Mouse (Mus musculus) hindbrain, embryonic 12.5 days (tissue): ENCODE data around the gene Fmn2. TPM values are rescaled to one million over a fixed set of nuclear protein-coding genes. Genes with fewer than 3 reads are reported as not detected.

Experiments
- ATAC-seq: fragments of 200-750 bp; cut with Nextera tagmentation; 2 replicates; pipeline ENCODE4 v1.8.0; 2017; ENCODE audit warnings: moderate TSS enrichment; ENCODE audit not compliant: low FRiP score
- H3K27ac ChIP-seq: fragments of 300-500 bp; sonication (generic); 2 replicates; pipeline ENCODE4 v1.5.1; 2016; ENCODE audit warnings: mild to moderate bottlenecking
- H3K27me3 ChIP-seq: fragments of 300-500 bp; sonication (generic); 2 replicates; pipeline ENCODE4 v1.6.1; 2016; ENCODE audit warnings: mild to moderate bottlenecking
- H3K36me3 ChIP-seq: fragments of 300-500 bp; sonication (generic); 2 replicates; pipeline ENCODE4 v1.6.1; 2016; ENCODE audit warnings: mild to moderate bottlenecking
- H3K4me1 ChIP-seq: fragments of 300-500 bp; sonication (generic); 2 replicates; pipeline ENCODE4 v1.6.1; 2016
- H3K4me2 ChIP-seq: fragments of 300-500 bp; sonication (generic); replicated peaks from 2 replicates; pipeline ENCODE4 v1.6.1; 2016; ENCODE audit warnings: mild to moderate bottlenecking
- H3K4me3 ChIP-seq: fragments of 300-500 bp; sonication (generic); 2 replicates; pipeline ENCODE4 v1.5.1; 2016; ENCODE audit warnings: mild to moderate bottlenecking
- H3K9ac ChIP-seq: fragments of 300-500 bp; sonication (generic); 2 replicates; pipeline ENCODE4 v1.6.1; 2016; ENCODE audit warnings: mild to moderate bottlenecking, moderate library complexity
- H3K9me3 ChIP-seq: fragments of 300-500 bp; sonication (generic); replicated peaks from 2 replicates; pipeline ENCODE4 v1.6.1; 2016; ENCODE audit warnings: mild to moderate bottlenecking
- WGBS: fragments of 180-500 bp; shearing (Covaris S2); methylation state at CpG from one replicate; pipeline ENCODE4 v1.1.7; 2016; 5-methylcytosine and 5-hydroxymethylcytosine counted together
- polyA plus RNA-seq: library from polyadenylated mRNA; unstranded; fragments of >200 nt; fragmentation: Nextera tagmentation; extraction: Ambion mirVana; gene quantifications from 2 replicates; pipeline ENCODE4 v1.2.1, GENCODE M21; 2016

The Fmn2 gene
- polyA plus RNA-seq, 1 experiment from 2014 or later, result 7.2 TPM

GRCm38 (mm10) chr1:174568609-174569008, 67.0 kb downstream of the Fmn2 start:
- no peak overlapping the region for H3K9ac ChIP-seq
- H3K4me2 ChIP-seq, result no peak overlapping the region
- no peak for ATAC-seq
- H3K36me3 ChIP-seq, result no peaks in the 10 kb centered on the region
- no peak overlapping the region for H3K27ac ChIP-seq
- no peaks in the 10 kb centered on the region for H3K4me1 ChIP-seq
- H3K27me3 ChIP-seq, result no peaks in the 10 kb centered on the region
- no peaks in the 10 kb centered on the region for H3K9me3 ChIP-seq
- no peak overlapping the region for H3K4me3 ChIP-seq
- WGBS, result 93% methylated on average over 3 of the region's 3 CpGs

GRCm38 (mm10) chr1:174592420-174592980, 90.9 kb downstream of the Fmn2 start:
- Histone ChIP-seq H3K4me3 (no peak overlapping the region), H3K9ac (no peak overlapping the region), H3K4me2 (no peak overlapping the region), H3K9me3 (no peaks in the 10 kb centered on the region), H3K36me3 (no peaks in the 10 kb centered on the region), H3K4me1 (no peaks in the 10 kb centered on the region), H3K27me3 (no peaks in the 10 kb centered on the region), H3K27ac (no peak overlapping the region)
- 77% methylated on average over 5 of the region's 5 CpGs for WGBS
- no peak for ATAC-seq

- 0 out of 2 replicates have a peak, but pooled peaks have one; percentile 61 for ATAC-seq
- Histone ChIP-seq H3K4me1 (no peaks in the 10 kb centered on the region), H3K27me3 (no peaks in the 10 kb centered on the region), H3K27ac (no peak overlapping the region), H3K4me2 (no peak overlapping the region), H3K36me3 (no peaks in the 10 kb centered on the region), H3K4me3 (no peak overlapping the region), H3K9ac (no peak overlapping the region), H3K9me3 (no peaks in the 10 kb centered on the region)
- WGBS, result 12% methylated on average over 4 of the region's 4 CpGs
These were observed 93.4 kb downstream of the Fmn2 start for GRCm38 (mm10) chr1:174594989-174595388.

GRCm38 (mm10) chr1:174597495-174597894, 95.9 kb downstream of the Fmn2 start:
- Histone ChIP-seq H3K4me3 (no peak overlapping the region), H3K27ac (no peak overlapping the region), H3K4me2 (no peak overlapping the region), H3K4me1 (no peaks in the 10 kb centered on the region), H3K36me3 (no peaks in the 10 kb centered on the region), H3K27me3 (no peaks in the 10 kb centered on the region), H3K9me3 (no peaks in the 10 kb centered on the region), H3K9ac (no peak overlapping the region)
- no peak for ATAC-seq
- WGBS, result 90% methylated on average over 3 of the region's 3 CpGs

- WGBS, result 86% methylated on average over 6 of the region's 6 CpGs
- H3K36me3 ChIP-seq, result no peaks in the 10 kb centered on the region
These were observed 96.6 kb downstream of the Fmn2 start for GRCm38 (mm10) chr1:174598226-174598625.

GRCm38 (mm10) chr1:174600041-174600440, 98.4 kb downstream of the Fmn2 start:
- WGBS, result 100% methylated on average over 2 of the region's 2 CpGs
- no peak overlapping the region for H3K9ac ChIP-seq
- H3K36me3 ChIP-seq, result no peaks in the 10 kb centered on the region
- H3K27ac ChIP-seq, result no peak overlapping the region
- no peak overlapping the region for H3K4me3 ChIP-seq
- H3K4me2 ChIP-seq, result no peak overlapping the region
- no peaks in the 10 kb centered on the region for H3K4me1 ChIP-seq
- ATAC-seq, result 0 out of 2 replicates have a peak, but pooled peaks have one; percentile 22
- no peaks in the 10 kb centered on the region for H3K9me3 ChIP-seq
- H3K27me3 ChIP-seq, result no peaks in the 10 kb centered on the region

More at GRCm38 (mm10) chr1:174598226-174598625, 96.6 kb downstream of the Fmn2 start:
- Histone ChIP-seq H3K27me3 (no peaks in the 10 kb centered on the region), H3K4me2 (no peak overlapping the region), H3K9me3 (no peaks in the 10 kb centered on the region), H3K4me3 (no peak overlapping the region), H3K9ac (no peak overlapping the region), H3K27ac (no peak overlapping the region), H3K4me1 (no peaks in the 10 kb centered on the region)
- no peak for ATAC-seq

- H3K27ac ChIP-seq, result no peak overlapping the region
- H3K4me2 ChIP-seq, result no peak overlapping the region
- H3K9me3 ChIP-seq, result no peaks in the 10 kb centered on the region
- ATAC-seq, result peak; percentile 64
- no peaks in the 10 kb centered on the region for H3K36me3 ChIP-seq
- H3K4me1 ChIP-seq, result no peaks in the 10 kb centered on the region
- H3K9ac ChIP-seq, result no peak overlapping the region
- H3K27me3 ChIP-seq, result no peaks in the 10 kb centered on the region
- H3K4me3 ChIP-seq, result no peak overlapping the region
- 41% methylated on average over 1 of the region's 1 CpGs for WGBS
These were observed 99.0 kb downstream of the Fmn2 start for GRCm38 (mm10) chr1:174600620-174601019.

- 69% methylated on average over 4 of the region's 4 CpGs for WGBS
- Histone ChIP-seq H3K4me2 (no peak overlapping the region), H3K36me3 (peaks cover 10% of the 10 kb centered on the region), H3K9ac (no peak overlapping the region), H3K27me3 (no peaks in the 10 kb centered on the region), H3K9me3 (no peaks in the 10 kb centered on the region), H3K4me3 (no peak overlapping the region), H3K27ac (no peak overlapping the region), H3K4me1 (no peaks in the 10 kb centered on the region)
- ATAC-seq, result no peak
These were observed 115.7 kb downstream of the Fmn2 start for GRCm38 (mm10) chr1:174617368-174617767.

GRCm38 (mm10) chr1:174621512-174621911, 119.9 kb downstream of the Fmn2 start:
- no peaks in the 10 kb centered on the region for H3K36me3 ChIP-seq
- no peak overlapping the region for H3K4me3 ChIP-seq
- no peak overlapping the region for H3K9ac ChIP-seq
- peaks cover 5% of the 10 kb centered on the region; the same call in 1 of the 2 replicates for H3K4me1 ChIP-seq
- no peak overlapping the region for H3K4me2 ChIP-seq
- H3K27me3 ChIP-seq, result no peaks in the 10 kb centered on the region
- no peaks in the 10 kb centered on the region for H3K9me3 ChIP-seq
- no peak for ATAC-seq
- WGBS, result 33% methylated on average over 1 of the region's 1 CpGs
- H3K27ac ChIP-seq, result no peak overlapping the region

GRCm38 (mm10) chr1:174623054-174623453, 121.4 kb downstream of the Fmn2 start:
- Histone ChIP-seq H3K4me2 (no peak overlapping the region), H3K4me3 (no peak overlapping the region), H3K27me3 (no peaks in the 10 kb centered on the region), H3K9me3 (no peaks in the 10 kb centered on the region), H3K36me3 (no peaks in the 10 kb centered on the region), H3K4me1 (peaks cover 5% of the 10 kb centered on the region; the same call in 1 of the 2 replicates), H3K9ac (no peak overlapping the region), H3K27ac (no peak overlapping the region)
- ATAC-seq, result no peak
- WGBS, result 36% methylated on average over 3 of the region's 3 CpGs

GRCm38 (mm10) chr1:174630074-174630473, 128.4 kb downstream of the Fmn2 start:
- Histone ChIP-seq H3K9me3 (no peaks in the 10 kb centered on the region), H3K36me3 (0 out of 2 replicates have a peak, but pooled peaks cover 5% of the 10 kb centered on the region), H3K27ac (no peak overlapping the region), H3K4me1 (no peaks in the 10 kb centered on the region), H3K27me3 (no peaks in the 10 kb centered on the region), H3K4me3 (no peak overlapping the region), H3K9ac (no peak overlapping the region), H3K4me2 (no peak overlapping the region)
- 75% methylated on average over 1 of the region's 1 CpGs for WGBS
- ATAC-seq, result no peak

GRCm38 (mm10) chr1:174636291-174636690, 134.7 kb downstream of the Fmn2 start:
- Histone ChIP-seq H3K27me3 (no peaks in the 10 kb centered on the region), H3K4me3 (no peak overlapping the region), H3K9ac (no peak overlapping the region), H3K4me1 (no peaks in the 10 kb centered on the region), H3K27ac (no peak overlapping the region), H3K4me2 (no peak overlapping the region), H3K36me3 (0 out of 2 replicates have a peak, but pooled peaks cover 5% of the 10 kb centered on the region), H3K9me3 (no peaks in the 10 kb centered on the region)
- no peak for ATAC-seq
- WGBS, result 94% methylated on average over 4 of the region's 4 CpGs

GRCm38 (mm10) chr1:174637564-174638085, 136.0 kb downstream of the Fmn2 start:
- no peak for ATAC-seq
- Histone ChIP-seq H3K4me3 (no peak overlapping the region), H3K9me3 (no peaks in the 10 kb centered on the region), H3K27me3 (no peaks in the 10 kb centered on the region), H3K4me1 (no peaks in the 10 kb centered on the region), H3K9ac (no peak overlapping the region), H3K4me2 (no peak overlapping the region), H3K36me3 (no peaks in the 10 kb centered on the region), H3K27ac (no peak overlapping the region)
- 58% methylated on average over 6 of the region's 6 CpGs for WGBS
